Mouse (Mus musculus) small intestine, adult 2 months (tissue): ENCODE measurements around the gene Pik3r6.

Source experiments
- CTCF ChIP-seq: fragments of 200-500 bp; IDR thresholded peaks from 2 replicates; pipeline ENCODE4 v1.5.1; 2012; ENCODE audit warnings: low read depth, mild to moderate bottlenecking, control low read depth, inconsistent platforms, low read length, moderate library complexity, mixed read lengths; ENCODE audit not compliant: insufficient replicate concordance, insufficient read length; ENCODE audit errors: extremely low read depth
- POLR2A ChIP-seq: fragments of 200-500 bp; IDR thresholded peaks from 2 replicates; pipeline ENCODE4 v1.6.1; 2012; ENCODE audit warnings: low read depth, mild to moderate bottlenecking, control low read depth, inconsistent platforms, low read length, moderate library complexity

DNA sequence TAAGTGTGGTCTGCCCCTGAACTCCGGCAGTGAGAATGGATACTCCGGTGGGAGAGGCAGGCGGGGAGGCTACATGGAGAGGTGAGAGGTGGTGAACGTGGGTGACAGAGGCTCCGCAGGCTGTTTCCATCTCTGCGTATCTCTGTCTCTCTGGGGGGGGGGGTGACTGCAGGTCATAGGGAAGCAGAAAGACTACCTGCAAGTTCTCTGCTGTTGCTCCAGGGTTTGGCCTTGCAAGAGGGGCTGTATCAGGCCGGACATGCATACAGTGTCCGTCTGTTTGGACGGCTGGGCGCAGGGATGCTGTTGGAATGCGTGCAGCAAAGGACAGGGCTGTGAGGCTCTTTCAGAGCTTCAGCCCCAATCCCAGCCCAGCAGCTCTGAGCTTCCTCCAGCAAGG is 2.1 kb downstream of the Pik3r6 start:
- TF ChIP-seq CTCF = no peak
- no peak for TF ChIP-seq POLR2A
